Mouse (Mus musculus) liver, postnatal 0 days (tissue): ENCODE measurements at regions not wholly inside any gene's neighbourhood (a gene's known extent, or its start where the extent isn't known, plus 50 kb on each side); places are given as distances from the start of the nearest gene placed in this dataset.

Experiments
- CTCF ChIP-seq: sonication (generic); IDR thresholded peaks from 2 replicates; pipeline ENCODE4 v1.5.1; 2016; ENCODE audit warnings: antibody characterized with exemption, low read depth
- EP300 ChIP-seq: IDR thresholded peaks from 2 replicates; pipeline ENCODE4 v1.6.1; 2016; ENCODE audit warnings: antibody characterized with exemption, low read depth, mild to moderate bottlenecking

DNA sequence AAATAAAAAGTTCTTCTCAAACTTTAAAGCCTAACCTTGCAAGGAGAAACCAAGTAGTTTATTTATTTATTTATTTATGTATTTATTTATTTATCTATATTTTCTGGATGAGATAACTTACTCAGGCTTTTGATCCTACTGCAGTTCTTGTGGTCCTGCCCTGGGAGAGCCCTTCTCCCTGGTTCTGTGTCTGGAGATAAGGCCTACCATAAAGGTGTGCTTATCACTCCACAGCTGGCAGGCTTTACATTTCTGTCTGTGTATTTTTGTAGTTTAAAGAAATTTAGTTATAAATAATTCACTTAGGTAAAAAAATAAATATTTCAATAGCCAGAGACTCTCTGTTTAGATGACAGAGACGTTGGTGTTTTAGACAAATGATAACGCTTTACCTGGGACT is 224.5 kb upstream of the Itga1 start:
- no peak for TF ChIP-seq CTCF
- TF ChIP-seq EP300, result peak; percentile 39; the same call in 1 of the 2 replicates
